Mouse (Mus musculus): Measurements from ENCODE around the gene 5730522E02Rik. TPM values are rescaled to one million over a fixed set of nuclear protein-coding genes. Genes with fewer than 3 reads are reported as not detected.

5730522E02Rik gene
- total and polyA plus RNA-seq, 3 experiments: not detected

GRCm38 (mm10) chr11:26203466-26203865 is 7.1 kb downstream of the 5730522E02Rik start:
- Histone ChIP-seq H3K4me3 (ENCODE audit: control insufficient read depth in 1 of 2, insufficient read depth in 1 of 2, low read depth in 2 of 2, low read length in 2 of 2) (no peak overlapping the region), H3K27ac (ENCODE audit: control insufficient read depth, low read depth, low read length) (no peak overlapping the region), H3K4me1 (ENCODE audit: control insufficient read depth in 1 of 2, insufficient read depth in 2 of 2, low read length in 2 of 2) (no peaks in the 10 kb centered on the region), H3K9me3 (replicated peaks; ENCODE audit: insufficient read depth, low read length) (no peaks in the 10 kb centered on the region), H3K79me2 (ENCODE audit: control insufficient read depth, insufficient read depth, low read length, poor library complexity) (no peaks in the 10 kb centered on the region), H3K9ac (ENCODE audit: control insufficient read depth, low read depth, low read length, poor library complexity, severe bottlenecking) (no peak overlapping the region), H3K36me3 (ENCODE audit: control insufficient read depth in 1 of 2, insufficient read depth in 2 of 2, low read length in 2 of 2) (no peaks in the 10 kb centered on the region), H3K27me3 (ENCODE audit: control insufficient read depth in 1 of 2, insufficient read depth in 2 of 2, low read length in 2 of 2) (peaks cover 0 to 3% of the 10 kb centered on the region in 2 experiments; a peak in 3 of 4 replicates)
- DNase-seq (ENCODE audit: low read depth, low spot score): no peak
- TF ChIP-seq POLR2AphosphoS2 (IDR thresholded peaks at IDR 0.05; ENCODE audit: low read length) (no peak), TAL1 (IDR thresholded peaks at IDR 0.05; ENCODE audit: low read length) (no peak), SIN3A (IDR thresholded peaks at IDR 0.05; ENCODE audit: low read length) (no peak), CHD2 (IDR thresholded peaks at IDR 0.05; ENCODE audit: low read length) (no peak), MAX (IDR thresholded peaks at IDR 0.05; ENCODE audit: low read length) (no peak), CTCF (IDR thresholded peaks at IDR 0.05 in 2 of 3, conservative IDR thresholded peaks at IDR 0.05 in 1 of 3; ENCODE audit: control insufficient read depth in 1 of 3, insufficient read depth in 1 of 3, low read depth in 2 of 3, low read length in 3 of 3, poor library complexity in 1 of 3, severe bottlenecking in 1 of 3) (no peak), USF2 (IDR thresholded peaks at IDR 0.05; ENCODE audit: borderline replicate concordance in 1 of 2, insufficient read depth in 1 of 2, low read depth in 1 of 2, low read length in 2 of 2) (no peak), UBTF (IDR thresholded peaks at IDR 0.05; ENCODE audit: borderline replicate concordance, insufficient read depth, low read depth, low read length) (no peak), JUND (IDR thresholded peaks at IDR 0.05; ENCODE audit: low read depth, low read length) (no peak)

- H3K27me3 ChIP-seq (ENCODE audit: control insufficient read depth in 1 of 2, insufficient read depth in 2 of 2, low read length in 2 of 2): peaks cover 0 to 3% of the 10 kb centered on the region in 2 experiments; a peak in 3 of 4 replicates
- H3K4me1 ChIP-seq (ENCODE audit: control insufficient read depth in 1 of 2, insufficient read depth in 2 of 2, low read length in 2 of 2): no peaks in the 10 kb centered on the region
- no peaks in the 10 kb centered on the region for H3K79me2 ChIP-seq (ENCODE audit: control insufficient read depth, insufficient read depth, low read length, poor library complexity)
- no peaks in the 10 kb centered on the region for H3K9me3 ChIP-seq (replicated peaks; ENCODE audit: insufficient read depth, low read length)
- no peak overlapping the region for H3K4me3 ChIP-seq (ENCODE audit: control insufficient read depth in 1 of 2, insufficient read depth in 1 of 2, low read depth in 2 of 2, low read length in 2 of 2)
- no peak overlapping the region for H3K9ac ChIP-seq (ENCODE audit: control insufficient read depth, low read depth, low read length, poor library complexity, severe bottlenecking)
- no peak for TF ChIP-seq CTCF (IDR thresholded peaks at IDR 0.05 in 2 of 3, conservative IDR thresholded peaks at IDR 0.05 in 1 of 3; ENCODE audit: control insufficient read depth in 1 of 3, insufficient read depth in 1 of 3, low read depth in 2 of 3, low read length in 3 of 3, poor library complexity in 1 of 3, severe bottlenecking in 1 of 3)
- no peak for TF ChIP-seq TBP (IDR thresholded peaks at IDR 0.05; ENCODE audit: low read depth, low read length)
- TF ChIP-seq NRF1 (IDR thresholded peaks at IDR 0.05; ENCODE audit: insufficient read depth, low read depth, low read length, poor library complexity, severe bottlenecking): no peak
- TF ChIP-seq TCF12 (IDR thresholded peaks at IDR 0.05; ENCODE audit: low read depth, low read length): no peak
- no peak for TF ChIP-seq TAL1 (IDR thresholded peaks at IDR 0.05; ENCODE audit: low read length)
- TF ChIP-seq POLR2AphosphoS2 (IDR thresholded peaks at IDR 0.05; ENCODE audit: low read length): no peak
- no peak for TF ChIP-seq NELFE (IDR thresholded peaks at IDR 0.05; ENCODE audit: low read depth, low read length)
- TF ChIP-seq RCOR1 (IDR thresholded peaks at IDR 0.05; ENCODE audit: low read depth, low read length): no peak
- no peak for TF ChIP-seq UBTF (IDR thresholded peaks at IDR 0.05; ENCODE audit: borderline replicate concordance, insufficient read depth, low read depth, low read length)
- TF ChIP-seq GATA1 (IDR thresholded peaks at IDR 0.05; ENCODE audit: low read depth, low read length): no peak
- TF ChIP-seq JUND (IDR thresholded peaks at IDR 0.05; ENCODE audit: low read depth, low read length): no peak
- TF ChIP-seq MEF2A (IDR thresholded peaks at IDR 0.05; ENCODE audit: extremely low read depth, insufficient replicate concordance, low read depth, low read length, poor library complexity, severe bottlenecking): no peak
- no peak for TF ChIP-seq ELF1 (IDR thresholded peaks at IDR 0.05; ENCODE audit: low read depth, low read length)
- no peak for TF ChIP-seq USF2 (IDR thresholded peaks at IDR 0.05; ENCODE audit: borderline replicate concordance in 1 of 2, insufficient read depth in 1 of 2, low read depth in 1 of 2, low read length in 2 of 2)
- TF ChIP-seq SIN3A (IDR thresholded peaks at IDR 0.05; ENCODE audit: low read length): no peak
- no peak for TF ChIP-seq ZMIZ1 (IDR thresholded peaks at IDR 0.05; ENCODE audit: low read depth, low read length)
- no peak for TF ChIP-seq ETS1 (IDR thresholded peaks at IDR 0.05; ENCODE audit: low read depth, low read length)
- no peak for TF ChIP-seq ZNF384 (IDR thresholded peaks at IDR 0.05; ENCODE audit: low read depth, low read length)
- TF ChIP-seq ZC3H11A (IDR thresholded peaks at IDR 0.05; ENCODE audit: low read depth, low read length): no peak
- H3K27ac ChIP-seq (ENCODE audit: control insufficient read depth, low read depth, low read length): no peak overlapping the region
- DNase-seq (ENCODE audit: low read depth, low spot score): no peak
- H3K36me3 ChIP-seq (ENCODE audit: control insufficient read depth in 1 of 2, insufficient read depth in 2 of 2, low read length in 2 of 2): no peaks in the 10 kb centered on the region
Measured at GRCm38 (mm10) chr11:26202842-26203241, 7.7 kb downstream of the 5730522E02Rik start.

Measured in MEL (cell line).